Mouse (Mus musculus): ENCODE data around the gene Fhod1.

- TF ChIP-seq CTCF (IDR thresholded peaks at IDR 0.05) (no peak), EP300 (IDR thresholded peaks at IDR 0.05) (no peak)
Observed at GRCm38 (mm10) chr8:105299962-105300361, 47.8 kb downstream of the Fhod1 start.
